Mouse (Mus musculus) v-Abl transformed pro-B cells (cell line): ENCODE results near the gene Ccdc173.

Experiments used
- in situ Hi-C, 2 experiments: fragments of 400-800 bp; cut with MboI; formaldehyde crosslinking; loops; one replicate each; pipeline ENCODE4 v1.15.1; 2025; ENCODE audit not compliant: unreplicated experiment in 2 of 2

Gene Ccdc173

DNA sequence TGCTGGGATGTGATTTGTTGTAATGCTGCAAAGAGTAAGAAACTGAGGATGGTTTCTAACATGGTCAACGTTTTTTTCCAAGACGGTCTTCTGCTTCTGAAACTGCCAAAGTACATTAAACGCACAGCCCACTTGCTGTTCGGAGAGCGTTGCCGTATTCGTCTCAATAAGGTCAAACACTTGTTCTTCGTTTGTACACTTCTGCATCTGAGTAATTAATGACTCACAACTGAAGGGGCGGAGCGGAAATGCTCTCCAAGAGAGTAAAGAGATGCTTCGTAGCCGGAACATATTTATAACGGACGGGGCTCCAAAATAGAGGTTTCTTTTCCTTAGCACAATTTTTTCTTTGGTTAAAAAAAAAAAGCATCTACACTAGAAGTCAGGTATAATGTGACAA lies 77.2 kb downstream of the Ccdc173 start:
- in situ Hi-C loops = loop anchor here (10.0 to 25.0 kb wide), 2 partner anchors 173 to 1500 kb away; partner anchors contain the start of genes Dync1i2 (in 1 of the 2) and Mettl5 (in 1 of the 2)
